Mouse (Mus musculus): Measurements from ENCODE around the gene Slc9a9. TPM values are rescaled to one million over a fixed set of nuclear protein-coding genes. Genes with fewer than 3 reads are reported as not detected.

Slc9a9 gene
- polyA plus RNA-seq, 1 experiment: 0.69 TPM

GRCm38 (mm10) chr9:94704986-94705757, 35.5 kb downstream of the Slc9a9 start:
- Histone ChIP-seq H3K4me3 (ENCODE audit: control insufficient read depth, low read depth, low read length) (no peak overlapping the region), H3K27ac (ENCODE audit: control insufficient read depth, insufficient read depth, low read depth, low read length) (no peak overlapping the region), H3K36me3 (ENCODE audit: control insufficient read depth, insufficient read depth, low read length) (no peaks in the 10 kb centered on the region), H3K4me1 (ENCODE audit: control insufficient read depth, insufficient read depth, low read length) (peaks cover 3% of the 10 kb centered on the region; the same call in 1 of the 2 replicates), H3K27me3 (ENCODE audit: control insufficient read depth, insufficient read depth, low read length) (no peaks in the 10 kb centered on the region)
- no peak for TF ChIP-seq POLR2A (IDR thresholded peaks at IDR 0.05; ENCODE audit: control insufficient read depth, low read depth, low read length)
- TF ChIP-seq CTCF (IDR thresholded peaks at IDR 0.05; ENCODE audit: control insufficient read depth, insufficient read depth, insufficient replicate concordance, low read depth, low read length): no peak

DNA sequence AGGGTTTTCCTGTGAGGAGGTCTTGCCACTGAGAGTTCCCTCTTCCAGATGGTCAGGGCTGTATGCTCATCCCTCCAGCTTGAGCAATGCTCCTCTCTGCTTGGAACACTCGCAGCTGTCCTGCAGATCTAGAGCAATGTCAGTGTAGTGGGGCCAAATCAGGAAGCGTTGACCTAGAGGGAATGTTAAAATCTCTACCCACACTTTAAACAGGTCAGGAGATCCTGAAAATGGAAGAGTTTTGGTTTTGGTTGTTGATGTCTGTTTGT, 36.0 kb downstream of the Slc9a9 start:
- H3K36me3 ChIP-seq (ENCODE audit: control insufficient read depth, insufficient read depth, low read length): no peaks in the 10 kb centered on the region
- TF ChIP-seq CTCF (IDR thresholded peaks at IDR 0.05; ENCODE audit: control insufficient read depth, insufficient read depth, insufficient replicate concordance, low read depth, low read length): no peak
- no peak for TF ChIP-seq POLR2A (IDR thresholded peaks at IDR 0.05; ENCODE audit: control insufficient read depth, low read depth, low read length)
- peaks cover 3% of the 10 kb centered on the region; the same call in 1 of the 2 replicates for H3K4me1 ChIP-seq (ENCODE audit: control insufficient read depth, insufficient read depth, low read length)
- no peak overlapping the region for H3K4me3 ChIP-seq (ENCODE audit: control insufficient read depth, low read depth, low read length)
- no peak overlapping the region for H3K27ac ChIP-seq (ENCODE audit: control insufficient read depth, insufficient read depth, low read depth, low read length)
- no peaks in the 10 kb centered on the region for H3K27me3 ChIP-seq (ENCODE audit: control insufficient read depth, insufficient read depth, low read length)

- Histone ChIP-seq H3K27ac (ENCODE audit: control insufficient read depth, insufficient read depth, low read depth, low read length) (no peak overlapping the region), H3K27me3 (ENCODE audit: control insufficient read depth, insufficient read depth, low read length) (no peaks in the 10 kb centered on the region)
- TF ChIP-seq POLR2A (IDR thresholded peaks at IDR 0.05; ENCODE audit: control insufficient read depth, low read depth, low read length) (no peak), CTCF (IDR thresholded peaks at IDR 0.05; ENCODE audit: control insufficient read depth, insufficient read depth, insufficient replicate concordance, low read depth, low read length) (no peak)
These were observed 42.4 kb downstream of the Slc9a9 start for GRCm38 (mm10) chr9:94712084-94712483.

GRCm38 (mm10) chr9:94716695-94717094, 47.0 kb downstream of the Slc9a9 start:
- Histone ChIP-seq H3K27ac (ENCODE audit: control insufficient read depth, insufficient read depth, low read depth, low read length) (no peak overlapping the region), H3K36me3 (ENCODE audit: control insufficient read depth, insufficient read depth, low read length) (no peaks in the 10 kb centered on the region), H3K4me3 (ENCODE audit: control insufficient read depth, low read depth, low read length) (no peak overlapping the region), H3K4me1 (ENCODE audit: control insufficient read depth, insufficient read depth, low read length) (no peaks in the 10 kb centered on the region), H3K27me3 (ENCODE audit: control insufficient read depth, insufficient read depth, low read length) (no peaks in the 10 kb centered on the region)
- TF ChIP-seq CTCF (IDR thresholded peaks at IDR 0.05; ENCODE audit: control insufficient read depth, insufficient read depth, insufficient replicate concordance, low read depth, low read length) (no peak), POLR2A (IDR thresholded peaks at IDR 0.05; ENCODE audit: control insufficient read depth, low read depth, low read length) (no peak)

More at GRCm38 (mm10) chr9:94712084-94712483, 42.4 kb downstream of the Slc9a9 start:
- H3K36me3 ChIP-seq (ENCODE audit: control insufficient read depth, insufficient read depth, low read length): no peaks in the 10 kb centered on the region
- peaks cover 3% of the 10 kb centered on the region; the same call in 1 of the 2 replicates for H3K4me1 ChIP-seq (ENCODE audit: control insufficient read depth, insufficient read depth, low read length)
- no peak overlapping the region for H3K4me3 ChIP-seq (ENCODE audit: control insufficient read depth, low read depth, low read length)

DNA sequence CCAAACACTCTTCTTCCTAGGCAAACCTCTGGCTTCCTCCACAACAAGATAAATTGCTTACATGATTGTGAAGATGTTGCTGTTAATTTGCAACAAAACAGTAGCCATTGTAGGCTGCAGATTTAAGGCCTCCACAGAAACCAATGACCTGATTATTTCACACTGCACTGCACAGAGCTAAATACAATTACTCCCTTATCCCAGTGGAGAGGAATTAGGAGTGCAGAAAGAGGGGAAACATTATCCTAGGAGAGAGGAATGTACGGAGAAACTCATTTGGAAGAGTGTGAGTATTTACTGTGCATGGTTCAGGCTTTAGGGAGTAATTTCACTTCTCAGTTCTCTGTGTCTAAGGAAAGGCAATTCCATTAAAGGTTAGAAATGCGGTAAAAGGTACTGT, 53.9 kb downstream of the Slc9a9 start:
- Histone ChIP-seq H3K36me3 (ENCODE audit: control insufficient read depth, insufficient read depth, low read length) (no peaks in the 10 kb centered on the region), H3K27me3 (ENCODE audit: control insufficient read depth, insufficient read depth, low read length) (no peaks in the 10 kb centered on the region), H3K4me1 (ENCODE audit: control insufficient read depth, insufficient read depth, low read length) (no peaks in the 10 kb centered on the region), H3K27ac (ENCODE audit: control insufficient read depth, insufficient read depth, low read depth, low read length) (no peak overlapping the region), H3K4me3 (ENCODE audit: control insufficient read depth, low read depth, low read length) (no peak overlapping the region)
- TF ChIP-seq POLR2A (IDR thresholded peaks at IDR 0.05; ENCODE audit: control insufficient read depth, low read depth, low read length): no peak
- no peak for TF ChIP-seq CTCF (IDR thresholded peaks at IDR 0.05; ENCODE audit: control insufficient read depth, insufficient read depth, insufficient replicate concordance, low read depth, low read length)

DNA sequence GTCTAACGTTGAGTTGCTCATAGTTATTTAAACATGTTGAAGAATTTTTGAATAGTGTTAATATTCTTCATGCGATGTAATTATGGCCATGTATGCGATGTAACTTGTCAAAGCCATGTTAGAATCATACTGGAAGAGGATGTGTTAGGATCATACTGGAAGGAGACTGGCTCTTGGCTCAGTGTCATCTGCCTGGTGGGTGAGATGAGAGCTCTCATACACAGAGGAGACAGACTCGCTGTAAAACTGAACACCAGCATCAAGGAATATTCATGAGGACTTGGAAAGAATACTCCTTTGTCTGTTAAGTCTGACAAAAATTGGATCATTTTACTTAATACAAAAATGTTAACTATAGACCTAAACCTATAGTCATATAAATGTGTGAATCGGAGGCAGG, 55.4 kb downstream of the Slc9a9 start:
- no peak for TF ChIP-seq POLR2A (IDR thresholded peaks at IDR 0.05; ENCODE audit: control insufficient read depth, low read depth, low read length)
- no peak for TF ChIP-seq CTCF (IDR thresholded peaks at IDR 0.05; ENCODE audit: control insufficient read depth, insufficient read depth, insufficient replicate concordance, low read depth, low read length)
- Histone ChIP-seq H3K4me3 (ENCODE audit: control insufficient read depth, low read depth, low read length) (no peak overlapping the region), H3K27ac (ENCODE audit: control insufficient read depth, insufficient read depth, low read depth, low read length) (no peak overlapping the region), H3K27me3 (ENCODE audit: control insufficient read depth, insufficient read depth, low read length) (no peaks in the 10 kb centered on the region), H3K4me1 (ENCODE audit: control insufficient read depth, insufficient read depth, low read length) (no peaks in the 10 kb centered on the region), H3K36me3 (ENCODE audit: control insufficient read depth, insufficient read depth, low read length) (no peaks in the 10 kb centered on the region)

GRCm38 (mm10) chr9:94727457-94727856, 57.7 kb downstream of the Slc9a9 start:
- no peak overlapping the region for H3K4me3 ChIP-seq (ENCODE audit: control insufficient read depth, low read depth, low read length)
- no peak overlapping the region for H3K27ac ChIP-seq (ENCODE audit: control insufficient read depth, insufficient read depth, low read depth, low read length)
- no peak for TF ChIP-seq POLR2A (IDR thresholded peaks at IDR 0.05; ENCODE audit: control insufficient read depth, low read depth, low read length)
- TF ChIP-seq CTCF (IDR thresholded peaks at IDR 0.05; ENCODE audit: control insufficient read depth, insufficient read depth, insufficient replicate concordance, low read depth, low read length): peak; percentile 17; the same call in 1 of the 2 replicates
- no peaks in the 10 kb centered on the region for H3K36me3 ChIP-seq (ENCODE audit: control insufficient read depth, insufficient read depth, low read length)
- H3K4me1 ChIP-seq (ENCODE audit: control insufficient read depth, insufficient read depth, low read length): no peaks in the 10 kb centered on the region
- no peaks in the 10 kb centered on the region for H3K27me3 ChIP-seq (ENCODE audit: control insufficient read depth, insufficient read depth, low read length)
